Mouse (Mus musculus) adipocyte (in vitro differentiated cells): ENCODE data around the gene Sh3bp4.
A peak's percentile ranks its signal among the peaks of the same experiment; 100 is the strongest.

Source experiments
- DNase-seq: peaks from one replicate; pipeline ENCODE4 v3.0.0-alpha.2; 2016; ENCODE audit warnings: low spot score

Gene Sh3bp4

DNA sequence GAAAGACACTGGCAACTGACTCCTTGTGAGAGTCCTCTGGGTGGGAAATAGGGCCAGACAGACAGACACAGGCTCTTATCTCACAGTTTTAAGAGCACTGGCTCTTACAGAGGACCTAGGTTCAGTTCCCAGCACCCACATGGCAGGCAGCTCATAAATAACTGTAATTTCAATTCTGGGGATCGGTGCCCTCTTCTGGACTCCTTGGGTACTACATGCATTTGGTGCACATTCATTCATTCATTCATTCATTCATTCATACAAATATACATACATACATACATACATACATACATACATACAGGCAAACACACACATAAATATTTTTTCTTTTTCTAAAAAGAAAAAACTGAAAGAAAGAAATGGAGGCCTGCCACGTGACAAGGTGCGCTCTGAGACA, 56.9 kb downstream of the Sh3bp4 start:
- DNase-seq = no peak

DNA sequence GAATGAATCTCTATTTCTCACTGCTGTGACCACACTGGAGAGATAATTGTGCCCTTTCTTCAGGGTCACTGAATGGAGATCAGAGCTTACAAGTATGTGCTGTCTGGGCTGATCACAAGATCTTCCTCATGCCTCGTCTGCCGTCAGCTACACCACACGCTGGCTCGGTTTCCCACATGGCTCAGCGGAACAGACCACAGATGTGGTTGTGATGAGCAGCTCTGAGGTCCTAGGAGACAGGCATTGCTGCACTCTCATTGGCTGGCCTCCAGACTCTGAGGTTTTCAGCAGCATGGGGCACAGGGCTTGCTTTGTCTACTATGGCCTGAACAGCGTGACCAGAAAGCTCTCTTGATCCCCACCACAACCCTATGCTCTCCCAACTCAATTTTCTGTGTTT, 60.2 kb downstream of the Sh3bp4 start:
- DNase-seq = peak; percentile 54

GRCm38 (mm10) chr1:89131018-89131540, 60.9 kb downstream of the Sh3bp4 start:
- DNase-seq = no peak

DNA sequence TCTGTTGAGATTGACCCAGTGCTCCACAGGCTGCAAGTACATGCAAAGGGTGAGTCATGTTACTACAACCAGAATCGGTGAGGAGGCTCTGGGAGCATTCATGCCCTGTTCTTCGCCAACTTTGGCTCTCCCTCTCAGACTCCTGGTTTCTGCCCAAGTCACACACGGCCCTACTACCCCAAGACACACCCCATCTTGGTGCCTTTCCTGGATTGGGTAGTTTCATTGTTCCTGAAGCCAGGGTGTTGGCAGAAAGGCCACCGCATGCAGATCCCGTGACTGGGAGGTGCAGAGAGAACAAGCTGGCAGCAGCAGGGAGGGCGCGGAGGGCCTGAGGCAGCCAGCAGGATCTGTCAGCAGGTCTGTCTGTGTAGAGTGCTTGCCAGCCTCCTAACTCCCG, 61.5 kb downstream of the Sh3bp4 start:
- DNase-seq = peak; percentile 88

DNA sequence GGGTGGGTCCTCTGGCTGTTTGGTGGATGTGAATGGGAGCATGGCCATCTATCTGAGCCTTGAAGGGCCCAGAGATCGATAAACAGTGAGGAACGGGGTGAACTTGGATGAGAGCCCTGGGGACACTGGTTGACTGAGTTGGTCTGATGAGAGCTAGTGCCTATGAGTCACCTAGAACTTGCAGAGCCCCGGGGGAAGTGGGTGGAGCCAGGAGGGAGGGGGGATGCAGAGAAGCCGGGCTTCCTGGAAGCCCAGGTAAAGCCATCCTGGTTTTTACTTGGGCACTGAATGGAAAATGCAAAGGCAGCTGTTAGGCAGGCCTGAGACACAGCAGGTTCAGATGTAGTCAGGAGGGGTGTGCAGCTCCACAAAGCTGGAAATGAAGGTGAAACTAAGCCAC, 63.1 kb downstream of the Sh3bp4 start:
- no peak for DNase-seq

DNA sequence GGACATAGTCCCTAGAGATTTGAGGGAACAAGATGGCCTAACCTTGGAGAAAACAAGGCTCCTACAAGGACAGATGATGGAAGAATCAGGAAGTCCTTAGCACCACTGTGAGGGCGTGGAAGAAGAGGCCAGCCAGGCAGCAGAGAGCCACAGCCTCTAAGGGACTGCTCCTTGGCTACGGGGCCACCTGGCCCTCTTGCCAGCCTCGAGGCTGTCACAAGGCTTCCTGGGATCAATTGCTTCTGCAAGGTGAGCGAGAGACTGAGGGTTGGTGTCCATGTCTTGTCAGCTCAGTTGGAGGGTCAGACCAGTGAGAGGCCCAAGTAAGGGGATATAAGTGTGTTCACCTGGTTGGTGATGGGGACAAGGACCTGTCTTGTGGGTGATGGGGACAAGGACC, 63.5 kb downstream of the Sh3bp4 start:
- no peak for DNase-seq

DNA sequence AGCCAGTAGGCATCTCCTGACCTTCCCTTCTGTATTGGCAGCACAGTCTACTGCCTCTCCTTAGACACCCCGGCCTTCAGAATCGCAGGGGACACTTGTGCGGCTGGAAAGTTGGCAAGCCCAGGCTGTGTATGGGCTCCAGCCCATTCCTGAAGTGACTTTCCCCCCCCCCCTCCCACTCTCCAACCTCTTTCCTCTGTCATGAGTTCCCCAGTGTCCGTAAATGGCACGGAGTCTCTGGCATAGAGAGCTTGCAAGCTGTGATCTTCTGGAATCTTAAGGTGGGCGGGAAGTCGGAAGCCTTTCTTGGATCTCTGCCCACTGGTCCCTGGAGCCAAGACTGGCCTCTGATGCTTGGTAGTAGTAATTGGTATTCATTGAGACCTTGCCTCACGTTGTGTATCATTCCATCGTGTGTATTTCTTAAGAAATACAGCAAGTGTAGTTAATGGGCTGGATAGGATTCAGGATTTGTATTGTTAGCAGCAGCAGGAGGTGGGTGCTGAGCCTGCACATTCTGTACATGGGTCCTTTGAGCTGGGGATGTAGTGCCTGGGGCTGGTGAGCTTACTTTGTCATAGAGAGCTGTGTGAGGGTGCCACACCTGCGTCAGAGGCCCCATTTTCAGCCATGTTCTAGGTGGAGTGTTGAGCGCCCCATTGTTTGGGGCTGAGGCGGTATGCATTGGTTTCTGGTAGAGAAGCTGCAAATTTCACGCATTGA, 66.0 kb downstream of the Sh3bp4 start:
- no peak for DNase-seq

- no peak for DNase-seq
Measured at GRCm38 (mm10) chr1:89137086-89137816, 67.0 kb downstream of the Sh3bp4 start.

GRCm38 (mm10) chr1:89138316-89138715, 68.1 kb downstream of the Sh3bp4 start:
- DNase-seq = no peak

DNA sequence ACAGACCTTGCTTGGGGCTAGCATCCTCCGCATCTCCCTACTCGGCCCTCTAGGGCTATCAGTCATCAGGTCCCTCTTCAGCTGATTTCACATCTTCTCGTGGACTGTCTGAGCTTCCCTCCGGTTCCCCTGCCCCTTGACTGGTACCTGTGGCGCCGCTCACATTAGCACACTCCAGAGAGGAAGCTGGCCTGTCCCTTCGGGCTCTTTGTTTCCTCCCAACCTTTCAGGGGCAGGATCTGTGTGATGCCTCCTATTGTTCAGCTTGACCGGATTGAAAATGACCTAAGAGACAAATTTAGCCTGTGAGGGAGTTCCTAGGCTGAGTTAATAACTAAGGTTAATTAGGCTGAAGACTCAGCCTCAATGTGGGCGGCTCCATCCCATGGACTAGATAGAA, 69.9 kb downstream of the Sh3bp4 start:
- DNase-seq = no peak

GRCm38 (mm10) chr1:89151071-89151470, 80.9 kb downstream of the Sh3bp4 start:
- peak; percentile 13 for DNase-seq

- no peak for DNase-seq
Measured at GRCm38 (mm10) chr1:89152576-89152975, 82.4 kb downstream of the Sh3bp4 start.

- no peak for DNase-seq
Measured at GRCm38 (mm10) chr1:89153203-89153602, 83.0 kb downstream of the Sh3bp4 start.

- DNase-seq = no peak
Measured at GRCm38 (mm10) chr1:89163483-89163882, 93.3 kb downstream of the Sh3bp4 start.

DNA sequence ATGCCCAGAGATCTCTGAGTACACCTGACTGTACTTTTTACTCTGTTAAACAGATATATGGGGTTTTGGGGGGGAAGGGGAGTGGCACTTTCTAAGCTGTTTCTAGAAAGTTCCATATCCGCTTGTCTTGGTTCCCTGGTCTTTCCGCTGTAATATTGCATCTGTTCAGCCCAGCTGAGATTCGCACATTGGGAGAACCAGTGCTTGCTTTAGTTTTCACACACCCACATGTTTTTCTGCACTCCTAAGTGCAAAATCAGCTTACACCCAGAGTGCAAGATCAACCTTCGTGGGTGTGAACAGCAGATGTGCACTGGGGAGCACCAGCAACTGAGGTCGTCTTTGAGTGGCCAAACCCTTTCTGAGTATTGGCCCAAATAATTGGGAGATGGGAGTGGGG, 94.1 kb downstream of the Sh3bp4 start:
- no peak for DNase-seq

DNA sequence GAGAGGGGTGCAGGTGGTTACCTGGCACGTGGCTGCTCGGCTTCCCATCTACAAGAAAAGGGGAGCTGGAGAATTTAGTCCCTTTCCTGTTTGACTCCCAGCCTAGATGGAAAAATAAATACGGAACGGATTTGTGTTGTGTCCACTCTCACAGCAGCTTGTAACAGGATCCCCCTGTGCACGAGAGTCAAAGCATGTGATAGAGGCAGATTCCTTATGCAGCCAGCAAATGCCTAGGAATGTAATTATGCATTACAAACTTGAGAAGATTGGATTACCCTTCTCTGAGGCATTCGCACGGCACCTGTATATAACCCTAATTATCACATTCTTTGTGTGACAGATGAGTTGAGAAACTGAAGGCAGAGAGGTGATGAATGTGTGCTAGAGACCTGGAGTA, 94.5 kb downstream of the Sh3bp4 start:
- no peak for DNase-seq

- DNase-seq = peak; percentile 76
Measured at GRCm38 (mm10) chr1:89166814-89167249, 96.6 kb downstream of the Sh3bp4 start.

GRCm38 (mm10) chr1:89171275-89171767, 101.1 kb downstream of the Sh3bp4 start:
- DNase-seq = no peak

DNA sequence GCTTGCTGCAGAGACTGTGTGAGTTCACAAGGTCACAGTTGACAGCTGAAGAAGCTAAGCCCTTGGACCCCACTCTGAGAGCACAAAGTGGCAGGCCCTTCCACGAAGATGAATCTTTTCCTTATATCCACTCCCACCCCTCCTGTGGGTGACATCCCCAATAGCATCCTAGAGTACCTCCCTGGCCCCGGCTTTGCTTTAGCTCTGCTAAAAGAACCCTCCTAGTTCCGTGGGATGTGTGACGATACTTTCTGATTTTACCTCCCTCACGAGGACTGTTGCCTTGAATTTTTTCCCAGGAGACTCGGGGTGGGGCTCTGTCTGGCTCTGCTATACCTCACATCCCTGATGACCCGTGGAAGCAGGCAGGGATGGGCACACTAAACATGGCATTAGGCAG, 104.4 kb downstream of the Sh3bp4 start:
- no peak for DNase-seq

DNA sequence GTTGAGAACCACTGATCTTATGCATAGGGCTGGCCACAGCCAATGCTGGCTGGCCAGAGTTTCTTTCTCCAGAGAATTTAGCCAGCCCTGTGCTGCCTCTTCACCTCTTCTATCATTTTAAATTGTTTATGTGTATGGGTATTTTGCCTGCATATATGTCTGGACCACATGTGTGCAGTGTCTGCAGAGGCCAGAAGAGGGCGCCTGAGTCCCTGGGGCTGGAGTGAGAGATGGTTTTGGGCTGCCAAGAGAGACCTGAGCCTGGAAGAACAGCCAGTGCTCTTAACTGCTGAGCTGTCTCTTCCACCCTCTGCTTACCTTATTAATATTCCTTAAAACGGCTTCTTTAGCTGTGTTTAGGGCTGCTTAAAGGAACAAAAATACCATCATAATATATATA, 105.1 kb downstream of the Sh3bp4 start:
- DNase-seq = no peak

- peak; percentile 16 for DNase-seq
Measured at GRCm38 (mm10) chr1:89183261-89183831, 113.1 kb downstream of the Sh3bp4 start.

DNA sequence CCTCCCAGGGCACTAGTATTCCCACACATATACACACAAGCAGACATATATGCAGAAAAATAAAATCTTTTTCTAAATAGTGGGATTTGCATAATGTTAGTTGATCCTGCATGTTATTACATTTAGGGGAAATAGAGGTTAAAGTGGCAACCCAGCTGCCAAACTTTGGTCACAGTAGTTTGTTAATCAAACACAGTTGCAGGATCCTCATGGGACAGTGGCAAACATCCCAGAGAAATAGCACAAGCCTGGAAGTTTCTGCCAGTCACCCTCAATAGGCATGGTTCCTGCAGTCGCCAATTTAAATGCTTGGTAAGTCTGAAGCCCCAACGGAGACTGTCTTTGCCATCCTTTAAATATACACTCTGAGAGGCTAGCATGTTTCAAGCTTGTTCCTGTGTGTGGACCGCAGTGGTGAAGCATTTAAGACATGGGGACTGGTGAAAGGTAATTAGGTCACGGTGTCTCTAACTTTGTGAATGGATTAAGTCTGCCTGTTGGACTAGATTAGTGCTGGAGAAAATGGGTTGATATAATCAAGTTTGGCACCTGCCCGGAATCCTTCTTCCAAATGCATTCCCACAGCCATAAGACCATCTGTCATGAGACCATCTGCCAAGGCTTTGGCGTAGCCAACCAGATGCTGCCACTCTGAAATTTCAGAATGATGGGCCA, 114.0 kb downstream of the Sh3bp4 start:
- peak; percentile 80 for DNase-seq
